Mouse (Mus musculus) liver, adult (tissue): ENCODE results near the gene Tbc1d7.
A peak's percentile ranks its signal among the peaks of the same experiment; 100 is the strongest.

Experiments
- GATA4 ChIP-seq: IDR thresholded peaks from 2 replicates; pipeline ENCODE4 v1.6.1; 2014; ENCODE audit warnings: mild to moderate bottlenecking, low read length; ENCODE audit not compliant: insufficient replicate concordance

Gene Tbc1d7

GRCm38 (mm10) chr13:43171020-43171710 lies at the start of gene Tbc1d7:
Gene Tbc1d7 (minus strand): TSS chr13:43171501.
- peak; percentile 54; the same call in 1 of the 2 replicates for TF ChIP-seq GATA4

GRCm38 (mm10) chr13:43220635-43221034 lies 49.3 kb upstream of the Tbc1d7 start:
- no peak for TF ChIP-seq GATA4

- no peak for TF ChIP-seq GATA4
Measured at GRCm38 (mm10) chr13:43218764-43219163, 47.5 kb upstream of the Tbc1d7 start.

- no peak for TF ChIP-seq GATA4
Measured at GRCm38 (mm10) chr13:43218284-43218683, 47.0 kb upstream of the Tbc1d7 start.

GRCm38 (mm10) chr13:43217686-43218085 lies 46.4 kb upstream of the Tbc1d7 start:
- TF ChIP-seq GATA4: no peak

- peak; percentile 52; the same call in 1 of the 2 replicates for TF ChIP-seq GATA4
Measured at GRCm38 (mm10) chr13:43217059-43217458, 45.8 kb upstream of the Tbc1d7 start.

GRCm38 (mm10) chr13:43215994-43216706 lies 44.8 kb upstream of the Tbc1d7 start:
- peak; percentile 64; the same call in 1 of the 2 replicates for TF ChIP-seq GATA4

- TF ChIP-seq GATA4: no peak
Measured at GRCm38 (mm10) chr13:43215144-43215993, 44.1 kb upstream of the Tbc1d7 start.

- no peak for TF ChIP-seq GATA4
Measured at GRCm38 (mm10) chr13:43212338-43212737, 41.0 kb upstream of the Tbc1d7 start.

GRCm38 (mm10) chr13:43210956-43211355 lies 39.7 kb upstream of the Tbc1d7 start:
- no peak for TF ChIP-seq GATA4

- no peak for TF ChIP-seq GATA4
Measured at GRCm38 (mm10) chr13:43209560-43209959, 38.3 kb upstream of the Tbc1d7 start.

GRCm38 (mm10) chr13:43208914-43209439 lies 37.7 kb upstream of the Tbc1d7 start:
- TF ChIP-seq GATA4: no peak

GRCm38 (mm10) chr13:43206118-43206683 lies 34.9 kb upstream of the Tbc1d7 start:
- TF ChIP-seq GATA4: no peak

GRCm38 (mm10) chr13:43203641-43204040 lies 32.3 kb upstream of the Tbc1d7 start:
- no peak for TF ChIP-seq GATA4

GRCm38 (mm10) chr13:43203234-43203633 lies 31.9 kb upstream of the Tbc1d7 start:
- TF ChIP-seq GATA4: no peak

- TF ChIP-seq GATA4: no peak
Measured at GRCm38 (mm10) chr13:43202351-43202750, 31.1 kb upstream of the Tbc1d7 start.

GRCm38 (mm10) chr13:43201033-43201432 lies 29.7 kb upstream of the Tbc1d7 start:
- no peak for TF ChIP-seq GATA4
